Mouse (Mus musculus) liver, embryonic 11.5 days (tissue): Measurements from ENCODE around the gene 1110051M20Rik. TPM values are rescaled to one million over a fixed set of nuclear protein-coding genes. Genes with fewer than 3 reads are reported as not detected.

Source experiments
- ATAC-seq: fragments of 200-750 bp; cut with Nextera tagmentation; replicated peaks from 2 replicates; pipeline ENCODE4 v1.8.0; 2017; ENCODE audit warnings: moderate number of reproducible peaks, mild to moderate bottlenecking, moderate TSS enrichment, moderate library complexity; ENCODE audit not compliant: low FRiP score
- DNase-seq: peaks from one replicate; pipeline ENCODE4 v3.0.0-alpha.2; 2017; ENCODE audit warnings: low spot score
- H3K27ac ChIP-seq: fragments of 300-500 bp; sonication (generic); 2 replicates; pipeline ENCODE4 v1.5.1; 2014; ENCODE audit warnings: mild to moderate bottlenecking, low read depth, low read length, control low read depth
- H3K27me3 ChIP-seq: fragments of 300-500 bp; sonication (generic); replicated peaks from 2 replicates; pipeline ENCODE4 v1.6.1; 2014; ENCODE audit warnings: low read length, mixed read lengths; ENCODE audit not compliant: control insufficient read depth, insufficient read depth
- H3K36me3 ChIP-seq: fragments of 300-500 bp; sonication (generic); 2 replicates; pipeline ENCODE4 v1.6.1; 2014; ENCODE audit warnings: mild to moderate bottlenecking, low read length, moderate library complexity, mixed read lengths; ENCODE audit not compliant: control insufficient read depth, insufficient read depth
- H3K4me1 ChIP-seq: fragments of 300-500 bp; sonication (generic); replicated peaks from 2 replicates; pipeline ENCODE4 v1.6.1; 2014; ENCODE audit warnings: low read length, mixed read lengths; ENCODE audit not compliant: control insufficient read depth, insufficient read depth
- H3K4me2 ChIP-seq: fragments of 300-500 bp; sonication (generic); 2 replicates; pipeline ENCODE4 v1.6.1; 2014; ENCODE audit warnings: mild to moderate bottlenecking, control low read depth, moderate library complexity
- H3K4me3 ChIP-seq: fragments of 300-500 bp; sonication (generic); 2 replicates; pipeline ENCODE4 v1.5.1; 2014; ENCODE audit warnings: low read depth, low read length, control low read depth
- H3K9ac ChIP-seq: fragments of 300-500 bp; sonication (generic); 2 replicates; pipeline ENCODE4 v1.6.1; 2014; ENCODE audit warnings: low read depth, low read length, control low read depth
- H3K9me3 ChIP-seq: fragments of 300-500 bp; sonication (generic); 2 replicates; pipeline ENCODE4 v1.6.1; 2016; ENCODE audit warnings: low read length, inconsistent platforms, mixed read lengths; ENCODE audit not compliant: control insufficient read depth
- WGBS: fragments of 180-500 bp; shearing (Covaris S2); extraction: QIAGEN DNeasy Blood & Tissue Kit; methylation state at CpG from one replicate; pipeline ENCODE4 v1.1.7; 2014; 5-methylcytosine and 5-hydroxymethylcytosine counted together
- polyA plus RNA-seq: library from polyadenylated mRNA; unstranded; fragments of >200 nt; fragmentation: Nextera tagmentation; extraction: Ambion mirVana; gene quantifications from 2 replicates; pipeline ENCODE4 v1.2.1, GENCODE M21; 2014

The 1110051M20Rik gene
- polyA plus RNA-seq, 1 experiment from 2014 or later = 23.7 TPM

GRCm38 (mm10) chr2:91424061-91424720 is 20.3 kb downstream of the 1110051M20Rik start:
- H3K36me3 ChIP-seq = no peaks in the 10 kb centered on the region
- 73% methylated on average over 7 of the region's 7 CpGs for WGBS
- no peak overlapping the region for H3K27ac ChIP-seq
- DNase-seq (no peak), ATAC-seq (no peak)
- no peaks in the 10 kb centered on the region for H3K27me3 ChIP-seq
- H3K4me1 ChIP-seq = no peaks in the 10 kb centered on the region
- H3K9ac ChIP-seq = no peak overlapping the region
- H3K4me3 ChIP-seq = no peak overlapping the region
- no peaks in the 10 kb centered on the region for H3K9me3 ChIP-seq
- H3K4me2 ChIP-seq = no peak overlapping the region

- no peak overlapping the region for H3K4me2 ChIP-seq
- no peak overlapping the region for H3K4me3 ChIP-seq
- no peaks in the 10 kb centered on the region for H3K36me3 ChIP-seq
- no peak overlapping the region for H3K9ac ChIP-seq
- no peak overlapping the region for H3K27ac ChIP-seq
- DNase-seq = no peak
- no peaks in the 10 kb centered on the region for H3K27me3 ChIP-seq
- WGBS = 88% methylated on average over 5 of the region's 5 CpGs
- H3K4me1 ChIP-seq = no peaks in the 10 kb centered on the region
- no peaks in the 10 kb centered on the region for H3K9me3 ChIP-seq
- ATAC-seq = no peak
Measured at GRCm38 (mm10) chr2:91421641-91422040, 22.9 kb downstream of the 1110051M20Rik start.

GRCm38 (mm10) chr2:91413811-91414210 is 30.7 kb downstream of the 1110051M20Rik start:
- Histone ChIP-seq H3K4me2 (no peak overlapping the region), H3K4me3 (no peak overlapping the region), H3K9me3 (no peaks in the 10 kb centered on the region), H3K4me1 (0 out of 2 replicates have a peak, but pooled peaks cover 3% of the 10 kb centered on the region), H3K36me3 (no peaks in the 10 kb centered on the region), H3K9ac (no peak overlapping the region), H3K27me3 (no peaks in the 10 kb centered on the region), H3K27ac (no peak overlapping the region)
- whole genome bisulfite sequencing = 83% methylated on average over 1 of the region's 1 CpGs
- ATAC-seq (no peak), DNase-seq (no peak)

GRCm38 (mm10) chr2:91412361-91412760 is 32.1 kb downstream of the 1110051M20Rik start:
- 57% methylated on average over 5 of the region's 5 CpGs for WGBS
- ATAC-seq = no peak
- no peaks in the 10 kb centered on the region for H3K27me3 ChIP-seq
- H3K36me3 ChIP-seq = no peaks in the 10 kb centered on the region
- H3K9me3 ChIP-seq = no peaks in the 10 kb centered on the region
- no peak overlapping the region for H3K9ac ChIP-seq
- H3K27ac ChIP-seq = peak overlapping the region; percentile 40; the same call in 1 of the 2 replicates
- no peak for DNase-seq
- no peak overlapping the region for H3K4me2 ChIP-seq
- 0 out of 2 replicates have a peak, but pooled peaks cover 3% of the 10 kb centered on the region for H3K4me1 ChIP-seq
- H3K4me3 ChIP-seq = no peak overlapping the region

- DNase-seq = no peak
- H3K4me2 ChIP-seq = no peak overlapping the region
- H3K27me3 ChIP-seq = no peaks in the 10 kb centered on the region
- H3K27ac ChIP-seq = no peak overlapping the region
- H3K9me3 ChIP-seq = no peaks in the 10 kb centered on the region
- H3K4me1 ChIP-seq = 0 out of 2 replicates have a peak, but pooled peaks cover 3% of the 10 kb centered on the region
- no peak overlapping the region for H3K4me3 ChIP-seq
- no peak overlapping the region for H3K9ac ChIP-seq
- ATAC-seq = no peak
- 84% methylated on average over 2 of the region's 2 CpGs for WGBS
- no peaks in the 10 kb centered on the region for H3K36me3 ChIP-seq
Measured at GRCm38 (mm10) chr2:91411473-91411872, 33.0 kb downstream of the 1110051M20Rik start.

GRCm38 (mm10) chr2:91408031-91408430 is 36.5 kb downstream of the 1110051M20Rik start:
- Histone ChIP-seq H3K4me1 (0 out of 2 replicates have a peak, but pooled peaks cover 3% of the 10 kb centered on the region), H3K9me3 (no peaks in the 10 kb centered on the region), H3K9ac (no peak overlapping the region), H3K36me3 (no peaks in the 10 kb centered on the region), H3K27me3 (no peaks in the 10 kb centered on the region), H3K4me3 (no peak overlapping the region), H3K4me2 (no peak overlapping the region), H3K27ac (no peak overlapping the region)
- DNase-seq = no peak
- WGBS = 82% methylated on average over 2 of the region's 2 CpGs
- no peak for ATAC-seq

GRCm38 (mm10) chr2:91405071-91405470 is 39.4 kb downstream of the 1110051M20Rik start:
- no peaks in the 10 kb centered on the region for H3K36me3 ChIP-seq
- no peaks in the 10 kb centered on the region for H3K4me1 ChIP-seq
- DNase-seq = no peak
- 83% methylated on average over 4 of the region's 4 CpGs for WGBS
- H3K27me3 ChIP-seq = no peaks in the 10 kb centered on the region
- no peak overlapping the region for H3K27ac ChIP-seq
- H3K4me2 ChIP-seq = no peak overlapping the region
- no peaks in the 10 kb centered on the region for H3K9me3 ChIP-seq
- no peak for ATAC-seq
- H3K4me3 ChIP-seq = no peak overlapping the region
- no peak overlapping the region for H3K9ac ChIP-seq

- Histone ChIP-seq H3K4me1 (no peaks in the 10 kb centered on the region), H3K9ac (no peak overlapping the region), H3K36me3 (no peaks in the 10 kb centered on the region), H3K27me3 (no peaks in the 10 kb centered on the region), H3K9me3 (no peaks in the 10 kb centered on the region), H3K4me2 (no peak overlapping the region), H3K4me3 (no peak overlapping the region), H3K27ac (no peak overlapping the region)
- WGBS = 71% methylated on average over 2 of the region's 2 CpGs
- DNase-seq = no peak
- no peak for ATAC-seq
Measured at GRCm38 (mm10) chr2:91399727-91400126, 44.8 kb downstream of the 1110051M20Rik start.

GRCm38 (mm10) chr2:91399168-91399567 is 45.3 kb downstream of the 1110051M20Rik start:
- WGBS = 52% methylated on average over 3 of the region's 3 CpGs
- Histone ChIP-seq H3K27ac (no peak overlapping the region), H3K4me2 (no peak overlapping the region), H3K27me3 (no peaks in the 10 kb centered on the region), H3K4me1 (no peaks in the 10 kb centered on the region), H3K4me3 (no peak overlapping the region), H3K9ac (no peak overlapping the region), H3K9me3 (no peaks in the 10 kb centered on the region), H3K36me3 (no peaks in the 10 kb centered on the region)
- ATAC-seq (no peak), DNase-seq (no peak)
